Mouse (Mus musculus) Patski (cell line): ENCODE results near the gene Rb1. TPM values are rescaled to one million over a fixed set of nuclear protein-coding genes. Genes with fewer than 3 reads are reported as not detected.
A peak's percentile ranks its signal among the peaks of the same experiment; 100 is the strongest.

Source experiments
- ATAC-seq: fragments of 100-300 bp; one replicate; pipeline ENCODE4 v1.8.0; 2021
- CTCF ChIA-PET: fragments of 350-600 bp; sonication (Branson Sonifier 250); formaldehyde crosslinking; loops from one replicate; lab custom pipeline; 2022; ENCODE audit warnings: inconsistent platforms; lab: Charles Lee
- POLR2A ChIA-PET: fragments of 350-600 bp; sonication (Branson Sonifier 250); formaldehyde crosslinking; loops from one replicate; lab custom pipeline; 2022; ENCODE audit warnings: antibody characterized with exemption, inconsistent platforms; lab: Charles Lee
- DNase-seq: peaks from one replicate; pipeline ENCODE4 v3.0.0-alpha.2; 2011; ENCODE audit warnings: low read depth, low spot score
- H3K27me3 ChIP-seq: fragments of 371-371 bp; one replicate; pipeline ENCODE4 v1.5.1; 2021
- CTCF ChIP-seq: fragments of 100-300 bp; IDR thresholded peaks from one replicate; pipeline ENCODE4 v1.5.1; 2021
- in situ Hi-C: fragments of 300-500 bp; cut with MboI; formaldehyde crosslinking; loops from 3 replicates; pipeline ENCODE4 v1.11.1; 2018; ENCODE audit warnings: low pct_unique_long_range_greater_than_20kb, mixed read lengths
- polyA plus RNA-seq: library from polyadenylated mRNA; unstranded; gene quantifications from one replicate; pipeline ENCODE4 v1.2.3, GENCODE M21; 2021

Rb1 gene
- polyA plus RNA-seq, 1 experiment from 2014 or later, result 30.0 TPM

GRCm38 (mm10) chr14:73280996-73281395, 44.6 kb downstream of the Rb1 start:
- ChIA-PET CTCF (interaction anchor here (2.3 kb wide), 1 partner anchor 174 kb away, joined by 12 read pairs; no protein-coding TSS in a partner anchor), POLR2A (no interaction called here)
- ATAC-seq (no peak), DNase-seq (no peak)
- peak; percentile 77 for TF ChIP-seq CTCF
- H3K27me3 ChIP-seq, result no peaks in the 10 kb centered on the region
- in situ Hi-C loops, result loop anchor here (25.0 kb wide), 1 partner anchor 719 kb away; no protein-coding TSS in a partner anchor

GRCm38 (mm10) chr14:73279096-73279495, 46.5 kb downstream of the Rb1 start:
- no peak for ATAC-seq
- TF ChIP-seq CTCF, result no peak
- CTCF ChIA-PET, result interaction anchor here (0.9 to 2.3 kb wide), 4 partner anchors 70 to 179 kb away, joined by 3 to 12 read pairs (median 4); no protein-coding TSS in a partner anchor
- in situ Hi-C loops, result loop anchor here (25.0 kb wide), 1 partner anchor 717 kb away; no protein-coding TSS in a partner anchor
- no peaks in the 10 kb centered on the region for H3K27me3 ChIP-seq
- no peak for DNase-seq
- POLR2A ChIA-PET, result no interaction called here

DNA sequence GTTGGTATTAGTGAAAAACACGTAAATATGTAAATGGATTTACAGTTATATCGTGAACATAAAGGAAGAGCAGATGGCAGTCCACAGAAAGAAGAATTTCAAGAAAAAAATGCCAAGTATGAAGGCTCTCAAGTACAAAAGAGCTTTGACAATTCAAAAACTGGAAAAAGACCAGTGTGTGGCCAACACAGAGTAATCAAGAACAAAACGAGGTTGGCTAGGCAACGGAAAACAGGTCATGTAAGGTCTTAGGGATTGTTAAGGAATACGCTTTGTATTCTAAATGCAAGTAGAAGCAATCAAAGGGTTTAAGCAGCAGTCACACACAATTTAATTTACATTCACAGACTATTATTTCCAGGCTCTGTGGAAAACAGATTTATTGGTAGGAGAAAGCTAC, 53.8 kb downstream of the Rb1 start:
- no peak for TF ChIP-seq CTCF
- POLR2A ChIA-PET, result no interaction called here
- H3K27me3 ChIP-seq, result no peaks in the 10 kb centered on the region
- ATAC-seq, result no peak
- in situ Hi-C loops, result no loop called here
- DNase-seq, result no peak
- CTCF ChIA-PET, result no interaction called here

DNA sequence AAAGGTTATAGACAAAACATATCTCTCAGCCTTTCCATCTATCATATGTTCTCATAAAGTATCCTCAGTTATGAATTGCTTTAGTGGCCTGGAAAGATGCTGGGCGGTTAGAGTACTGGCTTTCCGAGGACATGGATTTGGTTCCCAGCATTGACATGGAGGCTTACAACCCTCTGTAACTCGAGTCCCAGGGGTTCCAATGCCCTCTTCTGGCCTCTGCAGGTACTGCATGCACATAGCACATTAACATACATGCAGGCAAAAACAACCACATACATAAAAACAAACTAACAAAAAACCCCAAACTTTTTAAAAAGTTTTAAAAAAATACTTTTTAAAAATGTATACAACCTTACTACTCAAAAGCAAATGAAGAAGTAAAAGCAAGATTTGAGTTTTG, 59.5 kb downstream of the Rb1 start:
- DNase-seq (no peak), ATAC-seq (no peak)
- TF ChIP-seq CTCF, result peak; percentile 42
- CTCF ChIA-PET, result no interaction called here
- POLR2A ChIA-PET, result no interaction called here
- H3K27me3 ChIP-seq, result no peaks in the 10 kb centered on the region
- in situ Hi-C loops, result no loop called here

GRCm38 (mm10) chr14:73262210-73262609, 63.4 kb downstream of the Rb1 start:
- DNase-seq (no peak), ATAC-seq (no peak)
- TF ChIP-seq CTCF, result no peak
- in situ Hi-C loops, result no loop called here
- no peaks in the 10 kb centered on the region for H3K27me3 ChIP-seq
- CTCF ChIA-PET, result no interaction called here
- POLR2A ChIA-PET, result no interaction called here

DNA sequence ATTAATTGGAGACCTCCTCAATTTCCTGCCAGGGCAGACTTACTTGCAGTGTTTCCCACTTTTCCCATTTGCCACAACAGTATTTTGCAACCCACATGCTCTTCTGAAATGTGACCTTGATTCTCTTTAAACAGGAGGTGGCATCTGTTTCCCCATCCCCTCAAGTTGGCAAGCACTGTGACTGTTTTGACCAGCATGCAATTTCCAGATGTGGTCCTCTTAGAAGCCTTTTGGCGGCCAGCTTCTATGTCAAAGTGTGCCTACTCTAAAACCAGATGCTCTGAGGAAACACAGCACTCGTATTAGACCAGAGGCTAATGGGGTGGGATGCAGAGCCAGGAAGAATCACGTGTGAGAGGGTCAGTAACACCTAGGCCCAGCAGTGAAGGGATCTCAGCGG, 67.4 kb downstream of the Rb1 start:
- CTCF ChIA-PET, result interaction anchor here (1.7 kb wide), 1 partner anchor 9 kb away, joined by 5 read pairs; no protein-coding TSS in a partner anchor

DNA sequence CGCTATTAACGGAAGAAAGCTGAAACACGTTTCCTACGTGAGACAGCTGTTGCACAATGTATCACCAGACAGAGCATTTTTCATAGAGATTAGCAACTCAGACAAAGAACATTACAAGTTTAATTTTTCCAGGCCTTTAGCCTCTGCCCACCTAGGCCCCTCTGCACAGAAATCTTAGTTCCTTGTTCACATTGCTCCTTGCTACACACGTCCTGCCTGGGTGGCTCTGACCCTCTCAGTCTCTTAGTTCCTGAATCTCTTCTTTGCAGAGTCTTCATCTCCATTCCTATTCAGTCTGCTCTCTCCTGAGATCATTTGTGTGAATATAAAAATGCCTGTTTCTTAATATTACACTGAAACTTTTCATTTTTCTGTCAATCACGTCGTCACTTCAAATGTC, 68.3 kb downstream of the Rb1 start:
- ChIA-PET POLR2A (no interaction called here), CTCF (interaction anchor here (1.7 kb wide), 1 partner anchor 10 kb away, joined by 5 read pairs; no protein-coding TSS in a partner anchor)
- no peaks in the 10 kb centered on the region for H3K27me3 ChIP-seq
- TF ChIP-seq CTCF, result no peak
- DNase-seq (no peak), ATAC-seq (no peak)
- in situ Hi-C loops, result no loop called here

More for the DNA sequence above, 67.4 kb downstream of the Rb1 start:
- ATAC-seq (no peak), DNase-seq (no peak)
- no peaks in the 10 kb centered on the region for H3K27me3 ChIP-seq
- no peak for TF ChIP-seq CTCF
- in situ Hi-C loops, result no loop called here
- POLR2A ChIA-PET, result no interaction called here

DNA sequence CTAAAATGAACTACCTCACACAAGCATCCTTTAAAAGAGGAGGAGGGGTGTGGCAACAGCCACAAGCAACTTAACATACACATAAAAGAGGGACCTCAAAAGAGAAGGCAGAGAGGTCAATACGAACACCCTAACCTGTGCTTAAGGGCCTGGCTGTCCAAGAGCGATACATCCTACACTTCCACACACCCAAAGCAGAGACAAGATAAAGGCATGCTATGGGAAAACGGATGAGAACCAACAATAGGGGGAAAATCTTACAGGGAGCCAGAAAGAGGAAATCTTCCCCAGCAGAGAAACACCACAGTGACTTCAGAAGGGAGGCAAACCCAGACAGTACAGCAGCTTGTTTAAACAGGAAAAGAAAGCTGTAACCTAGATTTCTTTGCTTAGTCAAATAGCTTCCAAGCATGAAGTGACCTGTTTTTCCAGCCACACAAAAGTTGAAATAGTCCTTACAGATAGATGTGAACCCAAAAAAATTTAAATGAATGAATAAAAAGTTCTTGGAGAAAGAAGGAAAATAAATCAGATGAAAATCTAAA, 70.1 kb downstream of the Rb1 start:
- no peak for DNase-seq
- in situ Hi-C loops, result no loop called here
- no peak for ATAC-seq

GRCm38 (mm10) chr14:73254412-73254811, 71.2 kb downstream of the Rb1 start:
- in situ Hi-C loops, result no loop called here
- H3K27me3 ChIP-seq, result no peaks in the 10 kb centered on the region
- no peak for ATAC-seq
- ChIA-PET CTCF (interaction anchor here (0.8 to 1.0 kb wide), 2 partner anchors 9 to 19 kb away, joined by 3 to 5 read pairs; no protein-coding TSS in a partner anchor), POLR2A (interaction anchor here (1.0 kb wide), 1 partner anchor 20 kb away, joined by 3 read pairs; no protein-coding TSS in a partner anchor)
- TF ChIP-seq CTCF, result no peak
- DNase-seq, result no peak

More for the DNA sequence above, 70.1 kb downstream of the Rb1 start:
- ChIA-PET POLR2A (no interaction called here), CTCF (interaction anchor here (1.0 kb wide), 1 partner anchor 11 kb away, joined by 3 read pairs; no protein-coding TSS in a partner anchor)
- no peak for TF ChIP-seq CTCF
- H3K27me3 ChIP-seq, result no peaks in the 10 kb centered on the region

DNA sequence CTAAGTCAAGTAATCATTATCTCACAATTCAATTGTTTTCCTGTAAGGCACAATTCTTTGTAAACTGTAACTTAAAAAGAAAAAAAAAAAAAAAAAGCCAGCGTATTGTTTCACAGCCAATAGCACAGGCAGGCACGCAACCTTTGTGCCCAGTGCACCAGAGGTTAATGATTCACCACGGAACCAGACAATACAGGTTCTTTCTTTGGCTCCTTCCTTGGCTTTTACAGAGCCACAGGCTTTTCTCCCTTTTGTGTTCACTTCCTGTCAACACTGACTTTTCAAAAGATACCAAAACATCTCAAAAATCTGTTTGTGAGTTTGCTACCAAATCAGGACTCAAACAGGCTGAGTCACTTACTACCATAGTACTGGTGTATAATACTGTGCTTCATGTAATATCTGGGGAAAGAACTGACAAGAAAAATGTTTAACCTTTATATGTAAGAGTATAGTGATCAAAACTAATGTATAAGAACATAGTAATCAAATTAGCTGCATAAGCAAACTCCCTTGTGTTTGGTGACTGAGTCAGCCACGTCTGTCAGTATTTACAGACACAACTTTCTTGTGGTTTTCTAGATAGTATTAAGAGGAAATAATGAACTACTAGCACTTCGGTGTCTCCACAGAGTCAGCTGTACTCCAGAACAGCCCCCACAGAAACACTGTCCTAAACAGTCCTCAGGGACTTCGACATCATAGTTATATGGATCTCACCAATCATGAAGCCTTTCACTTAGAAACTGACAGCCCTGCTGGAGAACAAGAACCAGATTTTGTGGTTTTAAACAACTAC, 72.0 kb downstream of the Rb1 start:
- in situ Hi-C loops, result no loop called here
- peak; percentile 95 for ATAC-seq
- H3K27me3 ChIP-seq, result no peaks in the 10 kb centered on the region
- TF ChIP-seq CTCF, result no peak
- peak; percentile 87 for DNase-seq
- CTCF ChIA-PET, result interaction anchor here (1.0 kb wide), 1 partner anchor 8 kb away, joined by 5 read pairs; no protein-coding TSS in a partner anchor
- POLR2A ChIA-PET, result interaction anchor here (1.0 kb wide), 1 partner anchor 19 kb away, joined by 3 read pairs; no protein-coding TSS in a partner anchor

DNA sequence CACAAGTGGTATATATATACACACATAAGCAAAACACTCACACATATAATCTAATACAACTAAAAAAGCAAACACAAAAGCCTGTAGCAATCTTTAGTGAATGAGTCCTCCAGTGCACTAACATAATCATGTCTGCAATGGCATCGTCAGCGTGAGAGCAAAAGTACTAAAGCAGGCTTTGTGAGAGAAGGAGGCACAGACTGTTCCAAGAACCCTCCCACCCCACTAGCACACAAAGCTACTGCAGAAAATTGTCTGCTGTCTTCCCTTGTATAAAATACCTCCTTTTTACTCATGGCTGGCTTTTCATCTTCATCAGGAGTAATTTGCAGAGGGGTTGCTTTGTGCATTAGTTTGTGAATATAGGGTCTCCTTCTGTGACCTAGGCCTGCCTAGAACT, 73.3 kb downstream of the Rb1 start:
- CTCF ChIA-PET, result no interaction called here
- no peak for ATAC-seq
- in situ Hi-C loops, result no loop called here

More for the DNA sequence above, 73.3 kb downstream of the Rb1 start:
- no peak for TF ChIP-seq CTCF
- POLR2A ChIA-PET, result no interaction called here
- no peaks in the 10 kb centered on the region for H3K27me3 ChIP-seq
- DNase-seq, result no peak
